Mouse (Mus musculus): ENCODE data around the gene Olfr463. TPM values are rescaled to one million over a fixed set of nuclear protein-coding genes. Genes with fewer than 3 reads are reported as not detected.

Gene Olfr463
- total RNA-seq, 2 experiments from 2014 or later, result not detected

- intact Hi-C loops (cut with DNase I), result no loop called here
These were observed 49.3 kb downstream of the Olfr463 start for GRCm38 (mm10) chr11:87847884-87848283.

DNA sequence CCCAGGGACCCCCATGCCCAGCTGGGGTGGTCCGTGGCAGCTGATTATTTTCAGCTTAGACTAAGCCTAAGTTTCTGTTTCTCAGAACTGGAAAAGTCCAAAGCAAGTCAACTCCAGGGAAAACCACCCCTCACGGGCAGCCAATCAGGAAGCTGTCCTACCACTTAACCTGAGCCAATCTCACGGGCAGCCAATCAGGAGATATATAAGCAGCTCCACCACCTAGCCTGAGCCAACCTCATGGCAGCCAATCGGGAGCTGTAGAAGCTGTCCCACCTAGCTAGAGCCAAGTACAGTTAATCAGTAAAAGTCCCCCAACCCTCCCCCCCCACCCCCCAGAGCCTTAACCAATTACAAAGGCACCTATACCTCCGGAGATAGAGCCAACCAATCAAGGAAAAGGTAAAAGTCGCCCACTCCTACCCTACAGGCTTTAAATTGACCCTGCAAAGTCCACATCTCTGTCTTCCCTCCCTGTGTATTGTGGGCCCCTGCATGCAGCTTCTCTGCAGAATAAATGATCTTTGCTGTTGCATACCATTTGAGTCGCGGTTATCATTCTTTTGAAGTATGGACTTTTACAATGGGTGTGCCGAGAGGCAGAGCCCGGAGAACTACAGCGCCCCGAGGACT lies 50.1 kb downstream of the Olfr463 start:
- intact Hi-C loops (cut with DNase I), result no loop called here

More at GRCm38 (mm10) chr11:87847884-87848283, 49.3 kb downstream of the Olfr463 start:
- no peak for DNase-seq

More for the DNA sequence above, 50.1 kb downstream of the Olfr463 start:
- no peak for DNase-seq

Other genes with a start within 250 kb of the Olfr463 start
- gene Rnf43, start 234.7 kb downstream of the Olfr463 start, total RNA-seq (2021), result 1 to 10 TPM; 2.4 to 2.5 TPM
- 10 to 100 TPM; 53.8 to 54.4 TPM for gene Supt4a, start 159.8 kb downstream of the Olfr463 start, total RNA-seq (2021)
- 100 to 1,000 TPM; 180 to 186 TPM for gene Tspoap1, start 136.8 kb downstream of the Olfr463 start, total RNA-seq (2021)
- under 1 TPM in 1 of 2 experiments, not detected in 1; 0.32 TPM for gene Mpo, start 103.8 kb downstream of the Olfr463 start, total RNA-seq (2021)
- 1 to 10 TPM in 1 of 2 experiments, under 1 TPM in 1; 0.30 to 1.0 TPM for gene Lpo, start 69.1 kb downstream of the Olfr463 start, total RNA-seq (2021)
- 1 to 10 TPM; 7.4 to 7.6 TPM for gene Mks1, start 44.2 kb downstream of the Olfr463 start, total RNA-seq (2021)
- under 1 TPM; 0.22 to 0.40 TPM for gene Epx, start 21.9 kb downstream of the Olfr463 start, total RNA-seq (2021)
- gene Olfr462, start 5.1 kb downstream of the Olfr463 start, total RNA-seq (2021), result not detected
- gene Olfr464, start 23.6 kb upstream of the Olfr463 start, total RNA-seq (2021), result not detected
- gene Dynll2, start 90.1 kb upstream of the Olfr463 start, total RNA-seq (2021), result 100 to 1,000 TPM; 311 to 328 TPM
- gene Srsf1, start 150.0 kb upstream of the Olfr463 start, total RNA-seq (2021), result 100 to 1,000 TPM; 261 to 264 TPM
- 10 to 100 TPM; 35.3 to 38.2 TPM for gene Vezf1, start 170.9 kb upstream of the Olfr463 start, total RNA-seq (2021)
- 10 to 100 TPM; 65.4 to 69.7 TPM for gene Cuedc1, start 200.7 kb upstream of the Olfr463 start, total RNA-seq (2021)

Data from left cerebral cortex, postnatal 4 days (tissue).